Comparison of ENCODE assay signal across 10 mouse cellular contexts in the genomic region with DNA sequence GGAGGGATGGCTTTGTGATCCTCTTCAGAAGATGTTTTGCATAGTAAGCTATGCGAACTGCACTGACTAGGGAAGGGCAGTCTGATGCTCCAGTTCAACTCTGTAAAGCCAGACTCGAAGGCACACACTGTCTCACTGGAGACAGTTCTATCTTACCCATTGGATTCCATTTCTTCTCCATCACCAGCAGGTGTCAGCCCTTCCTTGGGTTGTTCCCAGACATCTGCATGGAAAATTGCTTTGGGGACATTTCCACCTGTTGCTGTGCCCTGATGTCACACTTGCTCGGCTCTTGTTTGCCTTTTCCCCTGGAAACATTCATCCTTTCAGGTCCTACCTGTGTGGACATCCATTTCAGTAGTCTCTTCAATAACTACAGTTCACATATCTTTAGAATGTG. TPM values are rescaled to one million over a fixed set of nuclear protein-coding genes. Genes with fewer than 3 reads are reported as not detected.
DNase-seq lines count a peak whose midpoint lies in the region; ATAC-seq and TF ChIP-seq lines count a peak whose summit lies in the region.
"Had no signal": no experiment of that assay in that cellular context is flagged by ENCODE, and none has a peak within 500 bp of the region (broad histone marks: within the 10 kb centered on the region; RNA-seq: fewer than 3 reads in every experiment).

No protein-coding gene starts in this region.

- 0 out of 2 replicates have a peak, but pooled peaks have one; percentile 40 for ATAC-seq in kidney, postnatal 0 days (replicated peaks; ENCODE audit: low FRiP score, low read depth)
- ATAC-seq in hindbrain, embryonic 12.5 days (ENCODE audit: low FRiP score), result no peak

- intact Hi-C loops in heart, postnatal 14 days (cut with DNase I), result loop anchor here (1.0 to 2.0 kb wide), 2 partner anchors 265 to 350 kb away; no protein-coding TSS in a partner anchor

- no peaks in the 10 kb centered on the region for H3K4me1 ChIP-seq in heart, embryonic 10.5 days
- no peaks in the 10 kb centered on the region for H3K4me1 ChIP-seq in kidney, postnatal 0 days (replicated peaks; ENCODE audit: insufficient read depth, low read length)
- no peaks in the 10 kb centered on the region for H3K4me1 ChIP-seq in small intestine, adult 2 months (ENCODE audit: control insufficient read depth, insufficient read depth, insufficient read length, low read length)
- no peaks in the 10 kb centered on the region for H3K4me1 ChIP-seq in hindbrain, embryonic 12.5 days
- H3K4me1 ChIP-seq: lung, embryonic 15.5 days had no signal

- WGBS in heart, embryonic 10.5 days, result 42% methylated on average over 3 of the region's 3 CpGs
- 42% methylated on average over 3 of the region's 3 CpGs for WGBS in kidney, postnatal 0 days
- 35% methylated on average over 3 of the region's 3 CpGs for WGBS in small intestine, adult 2 months
- 58% methylated on average over 3 of the region's 3 CpGs for WGBS in hindbrain, embryonic 12.5 days

- TF ChIP-seq POLR2A in small intestine, adult 2 months (IDR thresholded peaks at IDR 0.05; ENCODE audit: low read depth, low read length), result no peak

- H3K9ac ChIP-seq in kidney, postnatal 0 days (ENCODE audit: low read depth, low read length), result no peak overlapping the region
- no peak overlapping the region for H3K9ac ChIP-seq in hindbrain, embryonic 12.5 days
- H3K9ac ChIP-seq: lung, embryonic 15.5 days had no signal

- H3K4me2 ChIP-seq in kidney, postnatal 0 days (ENCODE audit: low read length), result no peak overlapping the region
- no peak overlapping the region for H3K4me2 ChIP-seq in hindbrain, embryonic 12.5 days (replicated peaks)
- H3K4me2 ChIP-seq: lung, embryonic 15.5 days had no signal

- peak; percentile 22 to 31 for DNase-seq in heart, postnatal 14 days
- DNase-seq in heart, embryonic 10.5 days (ENCODE audit: low spot score), result no peak
- DNase-seq in 3T3-L1 (ENCODE audit: low read depth, low spot score) (peak; percentile 22), MN1 (ENCODE audit: low spot score) (no peak)
- peak; percentile 39 for DNase-seq in Muller cell, postnatal 12 days (ENCODE audit: inconsistent ontology term)
- peak; percentile 49 for DNase-seq in kidney, postnatal 0 days (ENCODE audit: low spot score)

- H3K9me3 ChIP-seq in heart, embryonic 10.5 days, result no peaks in the 10 kb centered on the region
- H3K9me3 ChIP-seq in kidney, postnatal 0 days (replicated peaks; ENCODE audit: low read length), result no peaks in the 10 kb centered on the region
- H3K9me3 ChIP-seq in hindbrain, embryonic 12.5 days (replicated peaks), result no peaks in the 10 kb centered on the region
- H3K9me3 ChIP-seq: lung, embryonic 15.5 days had no signal

- H3K36me3 ChIP-seq in heart, embryonic 10.5 days, result no peaks in the 10 kb centered on the region
- H3K36me3 ChIP-seq in kidney, postnatal 0 days (ENCODE audit: insufficient read depth, low read length), result no peaks in the 10 kb centered on the region
- no peaks in the 10 kb centered on the region for H3K36me3 ChIP-seq in small intestine, adult 2 months (ENCODE audit: control insufficient read depth, insufficient read depth, low read length)
- H3K36me3 ChIP-seq in hindbrain, embryonic 12.5 days, result no peaks in the 10 kb centered on the region
- H3K36me3 ChIP-seq: lung, embryonic 15.5 days had no signal

- H3K4me3 ChIP-seq in heart, embryonic 10.5 days, result no peak overlapping the region
- H3K4me3 ChIP-seq in kidney, postnatal 0 days (replicated peaks; ENCODE audit: low read depth, low read length), result no peak overlapping the region
- H3K4me3 ChIP-seq in small intestine, adult 2 months (ENCODE audit: low read depth, low read length), result no peak overlapping the region
- no peak overlapping the region for H3K4me3 ChIP-seq in hindbrain, embryonic 12.5 days
- H3K4me3 ChIP-seq: lung, embryonic 15.5 days had no signal

- no peak overlapping the region for H3K27ac ChIP-seq in heart, embryonic 10.5 days
- H3K27ac ChIP-seq in kidney, postnatal 0 days, result no peak overlapping the region
- no peak overlapping the region for H3K27ac ChIP-seq in small intestine, adult 2 months (ENCODE audit: insufficient read depth, low read depth, low read length)
- H3K27ac ChIP-seq in hindbrain, embryonic 12.5 days, result no peak overlapping the region
- H3K27ac ChIP-seq: lung, embryonic 15.5 days had no signal

- TF ChIP-seq CTCF in kidney, postnatal 0 days (IDR thresholded peaks at IDR 0.05; ENCODE audit: low read depth), result peak; percentile 68
- TF ChIP-seq CTCF in small intestine, adult 2 months (IDR thresholded peaks at IDR 0.05; ENCODE audit: extremely low read depth, insufficient read length, insufficient replicate concordance, low read depth, low read length), result peak; percentile 38; the same call in 1 of the 2 replicates

- H3K27me3 ChIP-seq in heart, embryonic 10.5 days (ENCODE audit: insufficient read depth, poor library complexity, severe bottlenecking), result no peaks in the 10 kb centered on the region
- no peaks in the 10 kb centered on the region for H3K27me3 ChIP-seq in kidney, postnatal 0 days (ENCODE audit: insufficient read depth, low read length)
- no peaks in the 10 kb centered on the region for H3K27me3 ChIP-seq in small intestine, adult 2 months (ENCODE audit: control insufficient read depth, insufficient read depth, low read length)
- no peaks in the 10 kb centered on the region for H3K27me3 ChIP-seq in hindbrain, embryonic 12.5 days
- H3K27me3 ChIP-seq: lung, embryonic 15.5 days had no signal

RNA-seq across cellular contexts. Expression of gene Gm9972, which starts 36.4 kb away (rescaled TPM):
- total RNA-seq in heart, postnatal 14 days (2021), result not detected
- polyA plus RNA-seq in heart, embryonic 10.5 days (2016; fragmentation: Nextera tagmentation; extraction: Ambion mirVana), result not detected in 2 replicates
- 0.09 TPM in 1 of 2 replicates, not detected in the other for polyA plus RNA-seq in kidney, postnatal 0 days (2015; fragmentation: Nextera tagmentation; extraction: Ambion mirVana)
- not detected in 2 replicates for polyA plus RNA-seq in small intestine, adult 2 months (2012; rRNA removed)
- polyA plus RNA-seq in hindbrain, embryonic 12.5 days (2016; fragmentation: Nextera tagmentation; extraction: Ambion mirVana), result not detected in 2 replicates
- total RNA-seq: heart, adult 18-20 months had no signal

Comparison
In these comparisons a context has a peak if more than half of its experiments do, and no peak if none do; other contexts are left out.
1. DNase-seq: peak in heart, postnatal 14 days (2 of 2), 3T3-L1 (single experiment), Muller cell, postnatal 12 days (single experiment) and kidney, postnatal 0 days (single experiment); none in heart, embryonic 10.5 days (single experiment) and MN1 (single experiment).